Mouse (Mus musculus) cerebellum, adult 2 months (tissue): ENCODE measurements around the gene Pask.
"Not testable (repeated sequence)": the region's sequence is repeated elsewhere in the genome, so short reads cannot be mapped to it uniquely, and the experiment has no call there.

ENCODE experiments used
- CTCF ChIP-seq: fragments of 200-500 bp; IDR thresholded peaks from 2 replicates; pipeline ENCODE4 v1.5.1; 2011; ENCODE audit warnings: low read depth, mild to moderate bottlenecking, control low read depth, low read length, moderate library complexity, borderline replicate concordance; ENCODE audit not compliant: insufficient read depth
- POLR2A ChIP-seq: fragments of 200-500 bp; IDR thresholded peaks from 2 replicates; pipeline ENCODE4 v1.6.1; 2011; ENCODE audit warnings: low read length, control low read depth, borderline replicate concordance; ENCODE audit not compliant: insufficient read depth

DNA sequence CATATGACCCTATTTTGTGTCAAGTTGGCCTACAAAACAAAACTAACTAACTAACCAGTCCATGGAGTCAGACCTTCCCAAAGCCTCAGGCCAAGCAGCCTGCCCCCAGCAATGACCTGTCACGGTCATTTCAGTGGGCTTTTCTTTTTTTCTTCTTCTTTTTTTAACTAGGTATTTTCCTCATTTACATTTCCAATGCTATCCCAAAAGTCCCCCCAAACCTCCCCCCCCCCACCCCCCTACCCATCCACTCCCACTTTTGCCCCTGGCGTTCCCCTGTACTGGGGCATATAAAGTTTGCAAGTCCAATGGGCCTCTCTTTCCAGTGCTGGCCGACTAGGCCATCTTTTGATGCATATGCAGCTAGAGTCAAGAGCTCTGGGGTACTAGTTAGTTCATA, 48.8 kb downstream of the Pask start:
- TF ChIP-seq POLR2A, CTCF: not testable (repeated sequence)
